Mouse (Mus musculus) thymus, postnatal 14 days (tissue): ENCODE measurements around the gene Gm38431.
"Not testable (repeated sequence)": the region's sequence is repeated elsewhere in the genome, so short reads cannot be mapped to it uniquely, and the experiment has no call there.

Experiments used
- DNase-seq: peaks from one replicate; pipeline ENCODE4 v3.0.0; 2021

Gm38431 gene

GRCm38 (mm10) chr9:21104814-21105213 is 13.0 kb upstream of the Gm38431 start:
- DNase-seq = no peak

DNA sequence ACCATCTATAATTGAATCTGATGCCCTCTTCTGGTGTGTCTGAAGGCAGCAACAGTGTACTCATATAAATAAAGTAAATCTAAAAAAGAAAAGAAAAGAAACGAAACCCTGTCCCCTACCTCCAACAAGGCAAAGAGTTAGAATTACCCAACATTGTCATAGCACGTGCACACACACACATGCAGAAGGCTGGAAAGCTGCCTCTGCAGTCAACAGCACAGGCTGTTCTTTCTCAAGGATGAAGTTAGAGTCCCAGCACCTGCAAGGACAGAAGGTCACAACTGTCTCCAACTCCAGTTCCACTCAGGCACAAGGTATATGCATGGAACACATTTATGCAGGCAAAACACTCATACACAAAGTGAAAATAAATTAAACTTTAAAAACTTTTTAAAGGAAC is 10.3 kb upstream of the Gm38431 start:
- no peak for DNase-seq

GRCm38 (mm10) chr9:21100447-21101161 is 8.8 kb upstream of the Gm38431 start:
- DNase-seq = peak; percentile 20

DNA sequence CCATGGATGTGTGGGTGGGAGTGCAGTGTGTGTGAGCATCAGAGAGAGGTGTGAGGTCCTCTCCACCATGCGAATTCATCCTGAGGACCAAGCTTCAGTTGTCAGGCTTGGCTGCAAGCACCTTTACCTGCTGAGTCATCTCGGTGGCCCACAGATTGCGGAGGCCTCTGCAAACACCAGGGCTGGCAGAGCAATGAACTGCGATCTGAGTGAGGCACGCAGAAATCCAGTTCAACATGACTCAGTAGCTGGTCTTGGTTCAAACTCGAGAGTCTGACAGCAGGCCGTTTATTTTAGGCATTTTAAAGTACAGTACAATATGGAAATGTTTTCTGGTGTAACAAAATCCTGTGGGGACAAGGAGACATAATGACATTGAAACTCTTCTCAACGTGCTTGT is 6.0 kb upstream of the Gm38431 start:
- DNase-seq = no peak

GRCm38 (mm10) chr9:21095958-21096357 is 4.2 kb upstream of the Gm38431 start:
- DNase-seq = no peak

DNA sequence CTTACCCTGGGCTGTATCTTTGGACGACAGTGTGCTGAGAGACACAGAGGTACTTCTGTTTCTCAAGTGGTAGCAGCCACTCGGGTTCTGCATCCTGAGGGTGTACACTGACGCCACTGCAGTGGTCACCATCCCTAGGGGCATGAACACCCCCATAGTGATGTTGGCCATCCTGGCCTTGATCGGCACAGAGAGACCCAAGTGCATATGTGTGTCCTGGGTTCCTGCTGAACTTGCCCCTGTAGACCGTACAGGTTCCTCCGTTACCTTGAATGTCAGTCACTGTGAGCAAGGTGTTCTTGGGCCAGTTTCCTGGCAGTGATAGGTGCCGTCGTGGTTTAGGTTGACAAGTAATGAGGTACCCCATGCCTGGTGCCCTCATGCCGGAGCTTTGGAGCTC is 1.6 kb upstream of the Gm38431 start:
- no peak for DNase-seq

DNA sequence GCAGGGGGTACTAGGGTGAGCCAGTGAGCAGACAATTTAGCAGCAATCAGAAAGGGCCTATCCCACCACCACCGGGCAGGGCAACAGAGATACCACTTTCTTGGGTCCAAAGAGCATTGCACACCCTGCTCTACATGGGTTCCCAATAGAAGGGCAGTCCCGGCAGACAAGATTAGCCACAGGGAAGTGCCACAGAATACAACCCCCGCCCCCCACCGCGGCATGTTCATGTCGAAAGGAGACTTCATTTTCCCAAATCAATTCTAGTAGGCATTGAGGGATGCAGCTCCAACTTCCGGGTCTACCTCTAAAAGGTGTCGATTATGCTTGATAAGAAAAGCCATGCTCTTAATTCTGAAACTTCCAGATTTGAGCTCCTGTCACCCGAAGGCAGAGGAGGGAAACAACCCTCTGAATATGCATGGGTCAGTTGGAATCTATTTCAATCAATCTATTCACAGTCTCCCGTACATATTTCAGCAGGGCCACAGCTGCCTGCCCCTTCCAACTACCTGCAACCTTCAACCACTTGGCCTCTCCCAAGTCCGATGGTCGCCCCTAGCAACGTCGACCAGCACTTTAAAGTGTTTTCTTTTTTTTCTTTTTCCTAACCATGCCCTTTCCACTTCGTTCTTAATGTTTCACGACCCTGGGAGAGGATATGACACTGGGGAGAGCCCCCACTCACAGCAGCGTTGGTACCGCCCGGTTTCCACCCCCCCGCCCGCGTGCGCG is 658 bp downstream of the Gm38431 start:
- no peak for DNase-seq

- DNase-seq = no peak
Observed at GRCm38 (mm10) chr9:21090537-21090936, 1.3 kb downstream of the Gm38431 start.

GRCm38 (mm10) chr9:21083324-21083723 is 8.5 kb downstream of the Gm38431 start:
- no peak for DNase-seq

GRCm38 (mm10) chr9:21081127-21081526 is 10.7 kb downstream of the Gm38431 start:
- DNase-seq = no peak

DNA sequence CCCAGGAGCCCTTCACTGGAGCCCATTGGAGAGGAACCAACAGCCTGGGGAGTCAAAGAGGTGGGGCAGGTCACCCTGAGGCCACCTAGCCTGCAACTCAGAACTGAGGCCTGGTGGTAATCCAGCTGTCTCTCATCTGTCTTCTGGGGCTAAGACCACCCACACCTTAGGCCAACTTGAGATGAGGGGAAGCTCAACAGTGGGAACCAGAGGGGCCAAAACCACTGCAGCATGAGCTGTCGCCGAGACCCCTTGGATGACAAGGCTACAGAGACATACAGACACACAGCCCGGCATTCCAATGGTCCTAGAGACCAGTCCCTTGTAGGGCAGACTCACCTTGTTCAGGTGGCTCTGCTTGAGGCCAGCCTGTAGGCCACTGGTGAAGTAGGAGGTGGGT is 16.2 kb downstream of the Gm38431 start:
- no peak for DNase-seq

- DNase-seq = no peak
Observed at GRCm38 (mm10) chr9:21074173-21074572, 17.6 kb downstream of the Gm38431 start.

DNA sequence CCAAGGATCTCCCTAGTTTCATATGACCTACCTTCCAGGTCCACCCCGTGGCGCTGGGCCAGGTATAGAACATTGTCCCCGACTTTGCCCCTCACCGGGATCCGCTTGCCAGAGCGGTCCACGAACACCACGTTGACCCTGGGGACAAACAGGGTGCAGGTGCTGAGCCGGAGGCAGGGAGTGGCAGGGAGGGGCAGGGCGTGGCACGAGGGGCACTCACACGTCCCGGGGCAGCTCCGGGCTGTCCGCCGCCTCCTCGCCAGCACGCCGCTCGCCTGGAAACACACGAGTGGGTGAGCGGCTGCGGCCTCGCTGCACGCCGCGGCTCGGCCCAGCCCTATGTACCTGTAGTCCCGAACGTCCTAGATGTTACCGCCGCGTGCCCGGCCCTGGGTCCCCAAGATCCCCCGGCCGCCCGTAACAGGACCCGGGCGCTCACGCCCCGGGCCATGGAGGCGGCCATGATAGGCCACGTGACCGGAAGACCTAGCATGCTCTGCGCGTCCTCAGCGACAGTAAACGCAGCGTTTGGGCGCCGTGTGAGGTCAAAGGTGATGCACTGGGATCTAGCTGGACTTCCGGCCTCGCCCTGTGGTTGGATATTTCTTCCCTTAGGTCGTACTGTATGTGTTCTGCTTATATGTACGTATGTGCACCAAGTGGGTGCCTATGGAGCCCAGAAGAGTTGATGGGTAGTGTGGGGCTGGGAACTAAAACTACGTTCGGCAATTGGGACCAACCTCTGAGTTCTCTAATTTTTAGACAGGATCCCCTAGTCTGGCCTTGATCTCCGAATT is 18.6 kb downstream of the Gm38431 start, which contains the start of the genes Gm49373 and Fdx1l:
TSS of gene Gm49373 (minus strand) at position 53 of the 797 bp plus-strand sequence.
TSS of gene Fdx1l (minus strand) at position 571 of the 797 bp plus-strand sequence.
- peak; percentile 85 for DNase-seq

- DNase-seq = no peak
Observed at GRCm38 (mm10) chr9:21072641-21073040, 19.2 kb downstream of the Gm38431 start.

DNA sequence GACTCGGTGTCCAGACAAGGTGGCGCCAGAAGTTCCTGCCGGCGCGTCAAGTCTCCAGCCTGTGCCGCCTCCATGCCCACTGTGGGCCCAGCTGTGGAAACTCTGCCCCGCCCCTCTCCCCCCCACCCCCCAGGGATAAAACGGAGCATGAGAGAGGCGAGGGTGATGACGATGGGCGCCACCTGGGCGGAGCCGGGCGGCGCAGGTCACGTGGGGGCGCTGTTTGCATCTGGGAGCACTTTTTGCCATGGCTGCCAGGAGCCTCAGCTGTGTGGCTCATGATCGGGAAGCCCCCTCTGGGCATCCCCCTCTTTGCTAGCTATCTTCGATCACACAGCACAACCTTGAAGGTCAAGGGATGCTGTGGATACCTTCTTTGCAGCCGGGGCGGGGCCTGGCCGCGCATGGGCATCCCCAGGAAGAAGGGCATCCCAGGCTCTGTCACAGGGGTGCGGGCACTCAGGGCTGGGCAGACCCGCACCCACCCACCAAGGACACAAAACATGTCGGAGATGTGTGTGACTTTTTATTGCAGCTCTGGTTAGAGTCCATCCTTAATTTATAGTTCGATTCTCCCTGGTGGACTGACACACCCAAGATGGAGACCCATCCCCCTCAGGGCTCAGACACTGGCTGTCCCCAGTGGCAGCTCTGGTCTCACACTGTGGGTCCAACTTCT is 24.7 kb downstream of the Gm38431 start, which contains the start of gene Zglp1:
TSS of gene Zglp1 (minus strand) at position 88 of the 679 bp plus-strand sequence.
- DNase-seq = no peak

DNA sequence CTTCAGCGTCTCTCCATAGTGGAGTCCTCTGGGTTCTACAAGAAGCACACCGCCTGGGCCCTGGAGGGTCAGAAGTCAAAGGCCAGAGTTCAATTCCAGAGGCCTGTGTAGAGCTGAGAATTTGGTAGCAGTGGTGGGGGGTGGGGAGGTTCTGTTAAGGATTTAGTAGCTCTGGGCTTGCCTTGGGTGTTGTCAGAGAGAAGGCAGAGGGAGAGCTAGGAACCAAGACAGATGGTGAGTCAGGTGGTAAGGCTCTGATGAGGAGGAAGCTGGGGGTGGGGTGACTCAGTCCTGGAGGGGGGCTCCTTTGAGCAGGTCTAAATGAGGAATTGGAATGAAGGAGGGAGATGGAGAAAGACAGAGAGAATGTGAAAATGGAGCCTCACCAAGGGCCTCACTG is 28.9 kb downstream of the Gm38431 start:
- DNase-seq = no peak

- DNase-seq = no peak
Observed at GRCm38 (mm10) chr9:21051578-21051977, 40.2 kb downstream of the Gm38431 start.

DNA sequence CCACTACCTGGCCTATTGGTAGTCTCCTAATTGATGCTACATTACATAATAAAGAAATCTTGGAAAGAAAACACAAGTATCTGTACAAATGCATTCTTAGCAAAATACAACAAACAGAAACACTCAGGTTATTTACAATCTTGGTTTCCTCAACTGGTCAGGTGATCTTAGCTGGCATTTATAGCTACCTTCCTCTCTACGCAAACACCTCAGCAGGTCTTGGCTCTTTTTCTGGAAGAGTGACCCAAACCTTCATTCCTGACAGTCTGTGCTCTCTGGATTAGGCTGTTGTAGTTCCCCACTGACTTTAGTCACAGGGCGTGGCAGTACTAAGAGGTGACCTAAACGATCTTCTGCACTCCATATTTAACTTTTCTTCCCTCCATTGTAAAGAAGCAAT is 46.6 kb downstream of the Gm38431 start:
- no peak for DNase-seq

DNA sequence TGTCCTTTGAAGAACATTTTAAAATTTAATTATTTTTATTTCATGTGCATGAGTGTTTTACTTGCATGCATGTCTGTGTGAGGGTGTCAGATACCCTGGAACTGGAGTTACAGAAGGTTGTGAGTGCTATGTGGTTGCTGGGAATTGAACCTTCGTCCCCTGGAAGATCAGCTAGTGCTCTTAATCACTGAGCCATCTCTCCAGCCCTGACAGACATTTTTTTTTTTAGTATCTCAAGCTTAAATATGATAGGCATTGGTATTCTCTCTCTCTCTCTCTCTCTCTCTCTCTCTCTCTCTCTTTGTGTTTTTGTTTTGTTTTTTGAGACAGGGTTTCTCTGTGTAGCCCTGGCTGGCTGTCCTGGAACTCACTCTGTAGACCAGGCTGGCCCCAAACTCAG is 47.0 kb downstream of the Gm38431 start:
- not testable (repeated sequence) for DNase-seq

DNA sequence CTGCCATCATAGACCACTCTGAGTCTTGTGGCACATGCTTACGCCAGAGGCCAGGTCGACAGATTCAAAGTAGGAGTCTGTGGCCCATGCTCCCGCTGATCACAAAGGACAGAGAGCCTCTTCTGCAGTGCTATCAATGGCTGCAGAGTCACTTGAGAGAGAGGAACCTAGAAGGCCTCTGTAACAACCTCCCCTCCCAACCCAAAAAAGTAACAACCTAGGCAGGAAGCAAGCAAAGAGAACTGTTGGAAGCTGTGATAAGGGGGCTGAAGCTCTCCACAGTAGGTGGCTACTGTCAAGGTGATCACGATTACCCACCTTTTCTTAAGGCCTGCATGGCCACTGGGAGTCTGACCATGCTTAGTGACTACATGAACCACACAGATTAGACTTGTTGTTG is 48.2 kb downstream of the Gm38431 start:
- DNase-seq = no peak

DNA sequence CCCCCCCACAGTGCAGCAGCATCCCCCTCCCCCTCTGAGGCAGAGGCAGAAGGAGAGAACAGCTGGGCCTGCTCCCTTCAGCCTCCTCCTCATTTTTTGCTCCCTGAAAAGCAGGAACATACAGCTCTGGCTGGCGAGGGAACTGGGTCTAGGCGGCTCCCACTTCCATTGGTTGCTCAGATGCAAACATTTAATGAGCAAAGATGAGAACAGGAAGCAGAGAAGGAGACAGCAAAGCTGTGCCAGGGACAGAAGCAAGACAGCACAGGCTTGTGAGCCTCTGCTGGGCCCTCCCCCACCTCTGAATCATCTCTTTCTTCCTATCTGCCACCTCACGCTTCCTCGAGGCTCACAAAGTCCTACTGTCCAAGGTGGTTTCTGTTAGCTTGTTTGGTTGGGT is 50.5 kb downstream of the Gm38431 start:
- DNase-seq = no peak

DNA sequence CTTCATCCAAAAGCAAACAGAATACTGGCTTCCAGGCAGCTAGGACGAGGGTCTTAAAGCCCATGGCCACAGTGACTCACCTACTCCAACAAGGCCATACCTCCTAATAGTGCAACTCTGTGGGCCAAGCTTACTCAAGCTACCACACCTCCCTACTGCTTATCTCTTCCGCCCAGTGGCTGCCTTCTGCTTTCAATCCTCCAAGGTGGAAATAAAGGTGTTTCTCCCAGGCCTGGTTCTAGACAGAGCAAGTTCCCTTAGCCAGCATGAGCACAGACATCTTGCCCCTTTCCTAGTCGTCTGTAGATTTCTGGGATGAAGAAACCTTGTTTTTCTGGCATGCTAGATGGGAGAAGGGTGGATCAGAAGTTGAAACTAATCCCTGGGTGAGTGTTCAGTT is 52.0 kb downstream of the Gm38431 start:
- DNase-seq = no peak

DNA sequence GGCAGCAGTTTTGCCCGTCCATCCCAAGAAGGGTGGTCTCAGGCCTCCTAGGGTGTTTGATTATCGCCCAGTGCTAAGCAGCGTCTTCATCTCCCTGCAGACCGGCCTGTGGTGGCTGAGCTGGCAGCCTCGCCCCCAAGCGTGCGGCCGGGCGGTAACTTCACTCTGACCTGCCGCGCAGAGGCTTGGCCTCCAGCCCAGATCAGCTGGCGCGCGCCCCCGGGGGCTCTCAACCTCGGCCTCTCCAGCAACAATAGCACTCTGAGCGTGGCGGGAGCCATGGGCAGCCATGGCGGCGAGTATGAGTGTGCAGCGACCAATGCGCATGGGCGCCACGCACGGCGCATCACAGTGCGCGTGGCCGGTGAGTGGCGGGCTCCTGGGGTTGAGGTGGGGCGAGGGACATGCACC is 54.3 kb downstream of the Gm38431 start:
- no peak for DNase-seq
